Mouse (Mus musculus) stomach, postnatal 0 days (tissue): ENCODE data around the gene Padi1. TPM values are rescaled to one million over a fixed set of nuclear protein-coding genes. Genes with fewer than 3 reads are reported as not detected.

ENCODE experiments used
- ATAC-seq: fragments of 200-750 bp; cut with Nextera tagmentation; 2 replicates; pipeline ENCODE4 v1.8.0; 2017; ENCODE audit not compliant: low FRiP score, low TSS enrichment
- DNase-seq: peaks from one replicate; pipeline ENCODE4 v3.0.0-alpha.2; 2016; ENCODE audit warnings: low spot score
- H3K27ac ChIP-seq: fragments of 300-500 bp; sonication (generic); replicated peaks from 2 replicates; pipeline ENCODE4 v1.5.1; 2014; ENCODE audit warnings: mild to moderate bottlenecking, control low read depth
- H3K27me3 ChIP-seq: fragments of 300-500 bp; sonication (generic); 2 replicates; pipeline ENCODE4 v1.6.1; 2014; ENCODE audit warnings: low read length; ENCODE audit not compliant: control insufficient read depth, insufficient read depth
- H3K36me3 ChIP-seq: fragments of 300-500 bp; sonication (generic); 2 replicates; pipeline ENCODE4 v1.6.1; 2014; ENCODE audit warnings: low read length, mixed read lengths; ENCODE audit not compliant: control insufficient read depth, insufficient read depth
- H3K4me1 ChIP-seq: fragments of 300-500 bp; sonication (generic); replicated peaks from 2 replicates; pipeline ENCODE4 v1.6.1; 2014; ENCODE audit warnings: antibody characterized with exemption; ENCODE audit not compliant: control insufficient read depth, insufficient read depth
- H3K4me2 ChIP-seq: fragments of 300-500 bp; sonication (generic); replicated peaks from 2 replicates; pipeline ENCODE4 v1.6.1; 2014; ENCODE audit warnings: low read depth, mild to moderate bottlenecking, control low read depth, moderate library complexity
- H3K4me3 ChIP-seq: fragments of 300-500 bp; sonication (generic); 2 replicates; pipeline ENCODE4 v1.5.1; 2014; ENCODE audit warnings: low read depth, low read length, control low read depth
- H3K9ac ChIP-seq: fragments of 300-500 bp; sonication (generic); 2 replicates; pipeline ENCODE4 v1.6.1; 2014; ENCODE audit warnings: mild to moderate bottlenecking, low read length, control low read depth, mixed read lengths
- H3K9me3 ChIP-seq: fragments of 300-500 bp; sonication (generic); 2 replicates; pipeline ENCODE4 v1.6.1; 2016; ENCODE audit warnings: low read length; ENCODE audit not compliant: control insufficient read depth
- CTCF ChIP-seq: IDR thresholded peaks from 2 replicates; pipeline ENCODE4 v1.5.1; 2016; ENCODE audit warnings: antibody characterized with exemption, low read depth, mild to moderate bottlenecking, moderate library complexity
- EP300 ChIP-seq: optimal IDR thresholded peaks from 2 replicates; pipeline ENCODE3; 2016; ENCODE audit warnings: antibody characterized with exemption
- WGBS: fragments of 180-500 bp; shearing (Covaris S2); extraction: QIAGEN DNeasy Blood & Tissue Kit; methylation state at CpG from one replicate; pipeline ENCODE4 v1.1.7; 2014; 5-methylcytosine and 5-hydroxymethylcytosine counted together
- polyA plus RNA-seq: library from polyadenylated mRNA; unstranded; fragments of >200 nt; fragmentation: Nextera tagmentation; extraction: Ambion mirVana; gene quantifications from 2 replicates; pipeline ENCODE4 v1.2.1, GENCODE M21; 2015

The Padi1 gene
- polyA plus RNA-seq = 1.3 and 2.1 TPM in 2 replicates

DNA sequence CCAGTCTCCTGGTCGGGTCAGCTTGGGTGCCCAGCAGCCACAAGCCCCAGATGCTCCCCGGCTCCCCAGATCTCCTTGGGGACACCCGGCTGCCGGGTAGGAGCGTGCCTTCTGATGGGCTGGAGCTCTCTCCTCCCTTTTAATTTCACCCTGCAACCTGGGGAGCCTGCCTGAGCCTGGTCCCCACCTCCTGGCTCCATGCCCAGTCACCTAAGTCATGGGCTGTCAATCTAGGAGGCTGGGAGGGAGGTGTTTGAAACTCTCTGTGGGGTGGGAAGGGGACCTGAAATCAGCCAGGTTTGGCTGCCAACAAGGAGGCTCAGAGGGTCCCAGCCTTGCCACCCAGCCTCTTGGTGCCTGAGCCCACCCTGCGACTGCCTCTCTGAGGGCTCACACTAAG, at the start of gene Padi1:
Gene Padi1 (minus strand): TSS at position 113 of the 400 bp plus-strand sequence.
- WGBS = 55% methylated on average over 6 of the region's 6 CpGs
- H3K27ac ChIP-seq = no peak within 1 kb of the TSS
- H3K4me1 ChIP-seq = no peaks in the 10 kb centered on the region
- H3K4me3 ChIP-seq = no peak within 1 kb of the TSS
- H3K36me3 ChIP-seq = no peaks in the 10 kb centered on the region
- ATAC-seq = no peak
- DNase-seq = peak; percentile 65
- H3K4me2 ChIP-seq = no peak within 1 kb of the TSS; the same call in 1 of the 2 replicates
- H3K9ac ChIP-seq = no peak within 1 kb of the TSS
- no peaks in the 10 kb centered on the region for H3K9me3 ChIP-seq
- no peaks in the 10 kb centered on the region for H3K27me3 ChIP-seq
- TF ChIP-seq CTCF (no peak), EP300 (no peak)

GRCm38 (mm10) chr4:140892163-140892530, 46.6 kb upstream of the Padi1 start:
- no peak for ATAC-seq
- Histone ChIP-seq H3K27ac (no peak overlapping the region), H3K9me3 (no peaks in the 10 kb centered on the region), H3K9ac (no peak overlapping the region), H3K36me3 (no peaks in the 10 kb centered on the region), H3K4me3 (no peak overlapping the region), H3K4me1 (no peaks in the 10 kb centered on the region), H3K4me2 (no peak overlapping the region), H3K27me3 (no peaks in the 10 kb centered on the region)
- TF ChIP-seq CTCF (no peak), EP300 (no peak)
- DNase-seq = no peak
- WGBS = 60% methylated on average over 1 of the region's 1 CpGs

- Histone ChIP-seq H3K4me3 (no peak overlapping the region), H3K9ac (no peak overlapping the region), H3K4me2 (no peak overlapping the region), H3K9me3 (no peaks in the 10 kb centered on the region), H3K36me3 (no peaks in the 10 kb centered on the region), H3K27ac (no peak overlapping the region), H3K4me1 (no peaks in the 10 kb centered on the region), H3K27me3 (no peaks in the 10 kb centered on the region)
- DNase-seq = peak; percentile 6
- no peak for TF ChIP-seq EP300
- no peak for TF ChIP-seq CTCF
- 95% methylated on average over 14 of the region's 14 CpGs for WGBS
- ATAC-seq = no peak
These were observed 46.1 kb upstream of the Padi1 start for GRCm38 (mm10) chr4:140891525-140892162.

- Histone ChIP-seq H3K4me1 (no peaks in the 10 kb centered on the region), H3K4me2 (no peak overlapping the region), H3K9me3 (no peaks in the 10 kb centered on the region), H3K27me3 (no peaks in the 10 kb centered on the region), H3K27ac (no peak overlapping the region), H3K4me3 (no peak overlapping the region), H3K9ac (no peak overlapping the region), H3K36me3 (no peaks in the 10 kb centered on the region)
- no peak for TF ChIP-seq EP300
- TF ChIP-seq CTCF = no peak
- peak; percentile 77; the same call in 1 of the 2 replicates for ATAC-seq
- 24% methylated on average over 4 of the region's 4 CpGs for WGBS
- peak; percentile 19 for DNase-seq
These were observed 38.3 kb upstream of the Padi1 start for GRCm38 (mm10) chr4:140883852-140884251.

DNA sequence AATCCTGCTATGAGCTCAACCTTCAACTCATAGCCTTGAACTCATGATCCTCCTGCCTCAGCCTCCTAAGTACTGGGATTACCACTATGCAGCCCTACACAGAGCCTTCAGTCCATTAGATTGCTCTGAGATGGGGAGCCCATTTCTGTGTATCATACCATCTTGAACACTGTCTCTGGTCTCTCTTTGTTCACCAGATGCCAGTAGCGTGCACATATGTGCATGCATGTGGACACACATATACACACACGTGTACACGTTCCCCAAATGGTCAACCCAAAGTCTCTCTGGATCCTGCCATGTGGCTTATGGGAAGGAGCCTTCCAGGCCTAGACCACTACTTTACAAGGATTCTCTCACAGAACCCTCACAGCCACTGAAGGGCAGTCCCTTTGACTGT, 37.4 kb upstream of the Padi1 start:
- Histone ChIP-seq H3K9ac (no peak overlapping the region), H3K4me2 (no peak overlapping the region), H3K9me3 (no peaks in the 10 kb centered on the region), H3K27me3 (no peaks in the 10 kb centered on the region), H3K4me3 (no peak overlapping the region), H3K36me3 (no peaks in the 10 kb centered on the region), H3K4me1 (no peaks in the 10 kb centered on the region), H3K27ac (no peak overlapping the region)
- WGBS = 93% methylated on average over 3 of the region's 3 CpGs
- TF ChIP-seq EP300 (no peak), CTCF (no peak)
- DNase-seq (peak; percentile 9), ATAC-seq (no peak)

DNA sequence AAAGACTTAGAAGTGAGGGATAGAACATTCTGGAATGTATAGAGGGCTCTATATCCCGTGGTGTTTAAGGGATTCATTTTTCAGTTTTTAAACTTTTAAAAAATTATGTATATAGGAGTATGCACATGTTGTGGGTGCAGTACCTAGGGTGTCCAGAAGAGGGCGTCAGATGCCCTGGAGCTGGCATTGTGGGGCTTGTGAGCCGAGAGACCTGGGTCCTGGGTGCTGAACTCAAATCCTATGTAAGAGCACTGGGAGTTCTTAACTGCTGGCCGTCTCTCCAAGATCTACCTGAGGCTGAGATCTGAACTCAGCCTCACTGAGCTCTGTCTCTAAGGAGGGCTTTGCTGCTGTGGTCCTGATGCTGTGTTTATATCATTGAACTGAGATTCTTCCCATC, 36.8 kb upstream of the Padi1 start:
- H3K27me3 ChIP-seq = no peaks in the 10 kb centered on the region
- H3K4me3 ChIP-seq = no peak overlapping the region
- H3K36me3 ChIP-seq = no peaks in the 10 kb centered on the region
- H3K9ac ChIP-seq = no peak overlapping the region
- no peak for TF ChIP-seq EP300
- TF ChIP-seq CTCF = peak; percentile 48
- WGBS = 63% methylated on average over 4 of the region's 4 CpGs
- no peak overlapping the region for H3K4me2 ChIP-seq
- no peaks in the 10 kb centered on the region for H3K9me3 ChIP-seq
- no peak for ATAC-seq
- H3K4me1 ChIP-seq = no peaks in the 10 kb centered on the region
- peak; percentile 8 for DNase-seq
- no peak overlapping the region for H3K27ac ChIP-seq
